Mouse (Mus musculus): ENCODE data around the gene Nlk.
"Not testable (repeated sequence)": the region's sequence is repeated elsewhere in the genome, so short reads cannot be mapped to it uniquely, and the experiment has no call there.

Nlk gene

DNA sequence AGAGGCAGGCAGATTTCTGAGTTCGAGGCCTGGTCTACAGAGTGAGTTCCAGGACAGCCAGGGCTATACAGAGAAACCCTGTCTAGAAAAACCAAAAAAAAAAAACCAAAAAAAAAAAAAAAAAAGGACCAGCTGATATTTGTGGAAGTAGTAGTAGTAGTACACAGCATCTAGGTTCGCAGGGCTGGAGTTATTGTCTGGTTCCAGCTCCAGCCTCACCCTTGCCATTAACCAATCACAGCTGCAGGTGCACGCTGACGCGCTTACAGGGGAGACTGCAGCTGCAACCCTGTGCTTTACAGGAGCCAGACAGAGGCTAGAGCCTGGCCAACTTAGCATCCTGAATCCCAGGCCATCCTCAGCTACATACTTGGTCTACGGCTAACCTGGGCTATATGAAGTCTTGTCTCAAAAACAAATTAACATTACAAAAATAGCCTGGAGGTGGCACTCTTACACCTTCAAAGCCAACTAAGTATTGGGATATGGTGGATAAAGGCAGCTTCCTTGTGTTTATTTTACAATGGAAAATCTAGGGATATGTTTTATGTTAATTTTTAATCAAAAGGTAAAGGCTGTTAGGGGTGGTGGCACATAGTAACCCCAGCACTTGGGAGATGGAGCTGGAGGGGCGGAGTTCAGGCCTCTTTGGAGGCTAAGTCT is 152.6 kb downstream of the Nlk start:
- DNase-seq, result no peak

DNA sequence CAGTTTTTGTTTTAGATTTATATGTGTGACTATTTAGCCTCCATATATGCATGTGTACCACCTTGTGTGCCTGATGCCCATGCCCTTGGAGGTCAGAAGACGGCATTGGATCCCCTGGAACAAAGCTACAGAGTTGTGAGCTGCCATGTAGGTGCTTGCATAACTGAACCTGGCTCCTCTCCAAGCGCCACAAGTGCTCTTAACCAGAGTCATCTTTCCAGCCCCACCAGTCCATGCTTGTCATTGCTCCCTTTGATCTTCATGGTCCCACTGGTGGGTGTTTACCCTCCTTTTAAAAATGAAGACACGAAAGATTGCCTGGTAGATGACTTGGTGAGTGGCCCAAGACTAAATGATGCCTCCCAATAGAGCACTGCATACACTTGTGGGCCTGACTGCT is 156.8 kb downstream of the Nlk start:
- peak; percentile 36 to 52 for DNase-seq

DNA sequence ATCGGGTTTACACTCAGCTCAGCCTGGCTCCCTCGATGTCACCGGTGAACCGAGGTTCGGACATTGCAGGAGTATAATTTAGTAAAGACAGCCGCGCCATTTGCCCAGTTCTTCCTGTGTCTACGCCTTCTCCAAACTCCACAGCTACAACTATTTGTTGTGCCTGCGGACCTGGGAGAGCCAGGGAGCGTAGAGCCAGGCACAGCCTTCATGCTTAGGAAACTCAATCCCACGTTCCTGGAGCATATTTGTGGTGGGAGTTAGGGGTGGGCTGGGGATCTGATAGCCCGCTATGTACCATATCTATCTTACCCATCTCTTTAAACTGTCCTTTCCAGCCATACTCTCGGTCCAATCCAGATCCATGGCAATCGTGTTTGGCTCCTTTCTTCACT is 160.5 kb downstream of the Nlk start:
- DNase-seq, result no peak

DNA sequence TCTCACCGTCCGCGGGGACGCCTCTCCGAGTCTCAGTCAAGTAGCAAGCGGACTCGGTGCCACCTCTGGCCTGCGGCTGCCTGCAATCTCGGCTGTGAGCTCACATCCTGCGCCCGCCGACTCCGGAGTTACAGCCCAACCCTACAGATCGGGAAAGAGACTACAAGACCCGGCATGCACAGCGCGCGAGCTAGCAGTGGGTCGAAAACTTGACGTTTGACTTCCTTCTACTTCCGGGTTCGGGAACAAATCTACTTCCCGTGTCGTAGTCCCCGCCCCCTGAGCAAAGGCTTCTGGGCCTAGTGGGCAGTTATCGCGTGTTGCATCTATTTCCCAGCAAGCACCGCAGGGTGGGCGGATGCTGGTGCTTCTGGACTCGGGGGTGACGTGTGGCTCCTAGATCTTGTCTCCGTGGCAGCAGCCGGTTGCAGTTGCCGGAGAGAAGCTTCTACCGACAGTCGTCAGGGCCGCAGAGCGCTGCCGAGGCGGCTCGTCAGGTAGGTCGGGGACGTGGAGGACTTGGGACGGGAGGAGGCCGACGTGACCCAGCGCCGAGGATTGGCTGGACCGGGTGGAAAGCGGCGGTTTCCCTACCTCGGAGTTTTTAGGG is 161.0 kb downstream of the Nlk start, which contains the start of the genes Tnfaip1 and Ift20:
Gene Tnfaip1 (minus strand): TSS at position 253 of the 610 bp plus-strand sequence.
Gene Ift20 (plus strand): TSS at position 282 of the 610 bp plus-strand sequence.
- peak; percentile 99 for DNase-seq

DNA sequence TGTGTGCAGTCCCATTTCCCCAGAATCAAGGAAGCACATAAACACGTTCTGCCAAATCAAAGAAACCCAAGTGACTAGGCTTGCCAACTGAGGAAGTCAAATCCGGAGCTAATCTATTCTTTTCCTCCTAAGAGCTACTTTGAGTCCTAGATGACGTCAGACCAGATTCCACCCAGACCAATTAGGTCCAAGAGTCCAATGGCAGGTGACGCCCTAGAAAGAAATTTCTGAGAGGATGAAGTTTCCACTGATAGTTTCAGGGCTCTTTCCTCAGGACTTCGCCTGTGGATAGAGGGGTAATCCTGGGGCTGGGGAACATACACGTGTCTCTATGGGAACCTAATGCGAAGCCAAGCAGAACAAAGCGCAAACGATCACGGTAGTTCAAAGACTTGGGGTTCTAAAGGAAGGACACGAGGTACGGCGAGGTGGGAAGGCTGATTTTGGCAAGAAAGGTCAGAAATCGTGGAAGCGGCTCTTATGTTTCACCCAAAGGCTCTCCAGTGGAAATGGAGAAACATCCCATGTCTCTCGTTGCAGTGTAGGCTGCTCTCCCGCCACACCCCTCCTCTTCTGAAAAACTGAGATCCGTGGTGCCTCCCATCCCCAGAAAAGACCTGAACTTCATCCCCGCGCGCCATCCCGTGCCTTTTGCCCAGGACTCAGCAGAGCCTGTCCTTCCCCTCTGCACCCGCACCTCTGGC is 161.6 kb downstream of the Nlk start:
- peak; percentile 54 to 66 for DNase-seq

DNA sequence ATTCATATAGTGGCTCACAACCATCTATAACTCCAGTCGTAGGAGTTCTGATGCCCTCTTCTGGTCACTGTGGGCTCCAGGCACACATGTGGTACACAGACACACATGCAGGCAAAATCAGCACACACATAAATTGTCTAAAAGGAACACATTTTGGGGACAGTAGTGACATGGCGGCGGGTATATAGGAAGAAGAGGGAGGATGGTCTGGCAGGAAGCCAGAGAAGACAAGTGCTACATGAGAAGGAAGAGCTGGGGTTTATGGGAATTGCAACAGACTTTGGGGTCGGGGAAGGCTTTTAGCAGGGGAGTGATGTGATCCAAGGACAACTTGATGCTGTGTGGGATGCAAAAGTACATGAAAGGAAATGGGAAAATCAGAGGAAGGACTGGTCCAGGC is 162.7 kb downstream of the Nlk start:
- peak; percentile 23 to 39 for DNase-seq

DNA sequence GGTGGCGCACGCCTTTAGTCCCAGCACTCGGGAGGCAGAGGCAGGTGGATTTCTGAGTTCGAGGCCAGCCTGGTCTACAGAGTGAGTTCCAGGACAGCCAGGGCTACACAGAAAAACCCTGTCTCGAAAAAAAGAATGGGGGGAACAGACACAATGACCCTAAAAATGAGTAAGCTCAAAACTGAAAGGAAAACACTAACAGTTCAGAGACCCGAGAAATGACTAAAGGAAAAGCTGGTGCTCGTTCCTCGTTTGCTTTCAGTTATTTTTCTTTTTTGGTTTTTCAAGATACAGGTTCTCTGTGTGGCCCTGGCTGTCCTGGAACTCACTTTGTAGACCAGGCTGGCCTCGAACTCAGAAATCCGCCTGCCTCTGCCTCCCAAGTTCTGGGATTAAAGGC is 165.7 kb downstream of the Nlk start:
- not testable (repeated sequence) for DNase-seq

DNA sequence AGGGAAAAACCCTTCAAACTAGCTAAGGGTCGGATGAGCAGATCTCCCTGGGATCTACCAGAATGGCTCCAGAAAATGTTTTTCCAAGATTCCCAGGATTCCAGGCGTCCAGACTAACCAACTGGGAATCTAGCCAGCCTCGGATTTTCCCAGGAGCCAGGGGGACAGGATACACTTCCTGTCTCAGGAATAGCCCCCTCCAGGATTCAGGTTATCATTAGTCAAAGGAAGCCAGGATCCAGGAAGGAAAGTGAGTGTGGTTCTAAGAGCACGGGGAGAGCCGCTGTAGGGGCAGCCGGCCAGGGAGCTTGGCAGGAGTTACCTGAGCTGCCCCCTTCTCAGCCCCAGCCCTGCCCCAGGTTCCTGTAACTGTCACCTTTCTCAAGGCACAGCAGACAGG is 166.1 kb downstream of the Nlk start:
- DNase-seq, result peak; percentile 80 to 81

DNA sequence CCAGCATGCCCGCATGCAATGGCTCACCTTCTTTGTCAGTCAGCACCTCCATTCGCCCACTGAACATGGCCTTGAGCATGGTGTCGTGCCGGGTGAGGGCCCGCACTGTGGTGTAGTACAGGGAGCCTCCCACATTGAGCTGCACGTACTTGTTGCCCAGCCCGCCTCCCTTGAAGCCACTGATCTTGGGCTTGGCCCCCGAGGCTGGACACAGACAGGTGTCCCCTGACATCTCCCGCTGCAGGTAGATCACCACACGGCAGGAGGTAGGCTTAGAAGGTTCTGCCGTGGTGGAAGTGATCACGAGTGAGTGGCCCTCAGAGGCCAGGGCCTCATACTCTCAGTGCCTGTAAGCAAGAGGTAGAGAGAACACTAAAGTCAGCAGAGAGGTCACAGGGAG is 167.2 kb downstream of the Nlk start:
- DNase-seq, result no peak

DNA sequence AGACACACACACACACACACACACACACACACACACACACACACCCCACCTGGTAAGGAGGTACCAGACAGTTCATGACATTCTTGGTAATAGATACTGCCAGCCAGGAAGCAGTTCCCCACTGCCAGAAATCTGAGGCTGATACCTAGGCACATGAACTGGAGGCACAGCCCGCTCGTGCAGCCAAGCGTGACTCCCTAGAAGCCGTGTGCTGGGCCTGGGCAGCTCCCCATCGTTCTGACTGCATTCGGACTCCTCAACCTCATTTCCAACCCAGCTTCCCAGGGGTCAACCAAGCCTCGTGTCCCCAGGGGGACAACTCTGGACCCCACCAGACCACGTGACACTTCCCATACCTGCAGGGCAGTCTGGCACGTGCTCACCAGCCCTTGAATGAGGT is 168.5 kb downstream of the Nlk start:
- no peak for DNase-seq

DNA sequence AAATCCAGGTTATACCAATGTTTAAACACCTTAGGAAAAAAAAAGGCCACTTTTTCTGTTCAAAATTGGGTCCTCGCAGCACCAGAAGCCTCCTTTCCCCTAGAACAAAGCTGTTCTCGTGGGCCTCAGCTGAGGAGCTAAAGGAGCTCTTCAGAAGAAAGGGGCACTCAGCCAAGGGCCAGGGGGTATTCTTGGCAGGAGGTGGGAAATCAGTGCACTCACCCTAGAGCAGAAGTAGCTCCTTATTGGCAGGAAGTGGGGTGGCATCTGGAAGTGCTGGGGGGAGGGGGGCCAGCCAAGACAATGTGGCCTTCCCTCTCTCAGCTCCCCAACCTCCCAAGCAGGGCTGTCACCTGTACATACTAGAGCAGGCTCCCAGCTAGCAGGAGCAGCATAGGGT is 172.3 kb downstream of the Nlk start:
- DNase-seq, result peak in 1 of 2 experiments; percentile 44

DNA sequence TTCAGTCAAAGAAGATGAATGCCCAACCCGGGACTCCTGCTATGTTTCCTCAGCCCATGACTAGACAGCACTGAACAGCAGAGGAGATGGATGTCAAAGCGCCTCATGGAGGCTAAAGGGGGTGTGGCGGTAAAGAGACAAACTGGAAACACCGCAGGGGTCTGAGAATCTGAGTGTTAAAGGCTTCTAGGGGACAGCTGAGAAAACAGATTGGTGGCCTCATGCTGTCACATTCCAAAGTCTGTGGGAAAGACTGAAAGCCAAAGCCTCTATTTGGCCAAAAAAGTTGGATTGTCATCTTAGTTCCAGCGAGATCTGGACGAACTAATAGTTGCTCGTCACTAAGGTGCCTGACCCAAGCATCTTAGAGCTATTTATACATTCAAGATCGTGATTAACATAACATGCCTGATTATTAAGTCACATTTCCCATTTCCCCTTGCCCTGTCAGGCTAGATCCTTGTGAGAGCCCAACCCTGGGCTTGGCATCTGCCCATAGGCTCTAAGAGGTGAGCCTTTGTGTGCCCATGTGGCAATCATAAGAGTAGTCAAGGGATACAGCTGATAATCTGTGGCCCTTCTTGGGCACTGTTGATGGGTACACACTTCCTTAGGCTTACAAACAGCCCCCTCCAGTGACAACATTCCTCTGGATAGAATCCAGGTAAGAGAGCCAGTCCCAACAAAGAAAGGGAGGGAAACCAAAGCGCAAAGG is 173.8 kb downstream of the Nlk start:
- no peak for DNase-seq

DNA sequence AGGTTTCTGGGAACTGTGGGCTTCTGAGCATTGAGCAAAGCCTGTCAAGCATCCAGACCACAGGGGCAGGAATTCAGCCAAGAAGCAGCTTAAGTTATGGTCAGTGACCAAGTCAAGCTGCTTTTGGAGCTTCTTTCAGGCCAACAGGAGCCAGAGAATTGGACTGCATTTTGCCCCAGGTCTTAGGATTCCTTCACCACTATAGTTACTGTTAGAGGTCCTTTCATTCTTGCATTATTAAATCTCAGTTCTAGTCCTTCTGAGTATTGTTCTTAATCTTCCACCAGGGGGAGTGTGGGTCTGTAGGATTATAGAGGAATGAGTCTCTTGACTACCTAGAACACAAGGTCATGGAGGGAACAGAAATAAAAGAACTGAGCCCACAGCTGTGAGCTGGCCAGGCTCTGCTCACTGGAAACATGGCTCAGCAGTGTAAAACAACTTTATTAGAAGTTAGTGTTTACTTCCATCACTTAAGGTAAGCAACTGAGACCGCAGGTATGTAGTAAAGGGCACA is 174.6 kb downstream of the Nlk start:
- DNase-seq, result no peak

DNA sequence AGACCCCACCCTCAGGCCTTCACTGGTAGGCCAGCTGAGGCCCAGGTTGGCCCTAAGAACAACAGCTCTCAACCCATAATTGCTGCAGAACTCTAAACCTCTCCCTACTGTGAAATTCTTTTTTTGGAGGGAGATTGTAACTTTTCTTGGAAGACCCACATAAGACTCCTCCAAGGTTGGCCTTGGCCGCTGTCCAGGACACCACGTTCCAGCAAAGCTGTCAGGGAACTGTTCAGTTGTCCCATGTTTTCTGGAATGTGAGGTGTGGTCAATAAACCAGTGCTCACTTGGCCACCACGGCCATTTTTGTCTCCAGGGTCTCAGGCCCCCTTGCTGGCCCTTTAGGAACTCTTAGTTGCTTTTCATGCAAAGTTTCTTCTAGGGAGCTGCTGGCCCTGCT is 175.3 kb downstream of the Nlk start:
- no peak for DNase-seq

DNA sequence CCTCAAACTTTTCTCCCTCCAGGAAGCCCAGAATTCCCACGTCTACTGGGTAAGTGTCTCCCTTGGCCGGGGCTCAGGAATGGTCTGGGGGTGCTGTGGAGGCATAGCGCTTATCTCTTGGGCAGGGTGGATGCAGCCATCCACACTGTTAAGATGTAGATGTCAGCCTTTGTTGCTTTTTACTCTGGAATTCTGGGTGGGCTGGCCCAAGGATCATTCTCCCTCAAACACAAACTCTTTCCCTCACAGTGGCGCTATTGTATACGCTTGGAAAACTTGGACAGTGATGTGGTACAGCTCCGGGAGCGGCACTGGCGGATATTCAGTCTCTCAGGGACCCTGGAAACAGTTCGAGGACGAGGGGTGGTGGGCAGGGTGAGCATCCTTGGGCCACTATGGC is 178.2 kb downstream of the Nlk start:
- no peak for DNase-seq

Data from kidney, postnatal 25 days (tissue).